Mouse (Mus musculus) ES-Bruce4 (cell line): ENCODE data around the gene Pmpca. TPM values are rescaled to one million over a fixed set of nuclear protein-coding genes. Genes with fewer than 3 reads are reported as not detected.

Experiments
- H3K27ac ChIP-seq: 2 replicates; pipeline ENCODE4 v1.5.1; 2012; ENCODE audit warnings: low read length, inconsistent platforms; ENCODE audit not compliant: insufficient read depth
- H3K27me3 ChIP-seq: 2 replicates; pipeline ENCODE4 v1.6.1; 2012; ENCODE audit warnings: mild to moderate bottlenecking, low read length, inconsistent platforms; ENCODE audit not compliant: control insufficient read depth, poor library complexity, insufficient read depth, severe bottlenecking
- H3K36me3 ChIP-seq: 2 replicates; pipeline ENCODE4 v1.6.1; 2012; ENCODE audit warnings: inconsistent platforms, mild to moderate bottlenecking, low read length, moderate library complexity; ENCODE audit not compliant: control insufficient read depth, poor library complexity, insufficient read depth, severe bottlenecking
- H3K4me1 ChIP-seq: one replicate; pipeline ENCODE4 v1.8.1; 2011; ENCODE audit warnings: low read length; ENCODE audit not compliant: control insufficient read depth, insufficient read depth
- H3K4me3 ChIP-seq: 2 replicates; pipeline ENCODE4 v1.5.1; 2011; ENCODE audit warnings: low read depth, mild to moderate bottlenecking, low read length
- H3K9ac ChIP-seq: 2 replicates; pipeline ENCODE4 v1.6.1; 2012; ENCODE audit warnings: low read depth, mild to moderate bottlenecking, inconsistent platforms; ENCODE audit not compliant: poor library complexity, severe bottlenecking
- H3K9me3 ChIP-seq: replicated peaks from 2 replicates; pipeline ENCODE4 v1.6.1; 2012; ENCODE audit warnings: mild to moderate bottlenecking, low read length, inconsistent platforms; ENCODE audit not compliant: control insufficient read depth, poor library complexity, insufficient read depth, severe bottlenecking
- CTCF ChIP-seq: IDR thresholded peaks from one replicate; pipeline ENCODE4 v1.8.1; 2011; ENCODE audit warnings: low read depth, low read length
- EP300 ChIP-seq: IDR thresholded peaks from 2 replicates; pipeline ENCODE4 v1.6.1; 2011; ENCODE audit warnings: low read depth, low read length; ENCODE audit not compliant: insufficient read depth
- POLR2A ChIP-seq: IDR thresholded peaks from one replicate; pipeline ENCODE4 v1.8.1; 2011; ENCODE audit warnings: low read length; ENCODE audit not compliant: insufficient read depth
- polyA plus RNA-seq: library from polyadenylated mRNA; stranded (reverse); fragments of >200 nt; gene quantifications from 2 replicates; pipeline ENCODE4 v1.2.4, GENCODE M21; 2011; ENCODE audit warnings: low read depth; ENCODE audit not compliant: missing spikeins, insufficient read depth, insufficient read length

The Pmpca gene
- 161 and 167 TPM in 2 replicates for polyA plus RNA-seq

GRCm38 (mm10) chr2:26389154-26389690, at the start of gene Pmpca, which contains the start of gene Entr1:
Gene Pmpca (plus strand): TSS chr2:26389339.
Gene Entr1 (minus strand): TSS chr2:26389316.
- peak within 1 kb of the TSS; percentile 93 for H3K4me3 ChIP-seq

DNA sequence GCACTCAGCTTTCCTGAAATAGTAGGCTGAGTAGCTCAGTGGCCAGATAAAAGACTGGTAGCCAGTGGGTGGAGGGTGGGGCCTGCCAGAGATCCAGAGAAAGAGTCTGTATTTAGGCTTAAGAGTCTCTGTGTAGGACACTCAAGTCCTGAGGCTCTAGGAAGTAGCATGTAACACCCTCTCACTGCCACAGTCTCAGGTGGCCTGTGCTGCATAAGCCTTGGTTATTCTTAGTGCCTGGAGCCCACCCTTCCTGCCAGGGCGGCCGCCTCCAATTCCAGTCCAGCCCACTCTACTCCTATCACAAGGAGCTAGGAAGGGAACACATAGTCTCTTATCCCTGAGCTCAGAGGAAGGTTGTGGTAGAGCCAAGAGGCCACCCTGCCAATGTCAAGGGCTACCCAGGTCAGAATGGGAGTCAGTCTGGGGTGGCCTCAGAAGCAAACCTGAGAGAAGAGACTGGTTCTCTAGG, 47.6 kb upstream of the Pmpca start:
- Histone ChIP-seq H3K9ac (no peak overlapping the region), H3K27ac (no peak overlapping the region), H3K36me3 (no peaks in the 10 kb centered on the region), H3K9me3 (no peaks in the 10 kb centered on the region), H3K4me1 (peaks cover 14% of the 10 kb centered on the region), H3K27me3 (no peaks in the 10 kb centered on the region), H3K4me3 (no peak overlapping the region)
- TF ChIP-seq POLR2A, result no peak
- TF ChIP-seq EP300, result no peak
- TF ChIP-seq CTCF, result no peak

More at GRCm38 (mm10) chr2:26389154-26389690, at the start of gene Pmpca, which contains the start of gene Entr1:
- no peaks in the 10 kb centered on the region for H3K9me3 ChIP-seq
- H3K27ac ChIP-seq, result no peak within 1 kb of the TSS
- no peaks in the 10 kb centered on the region for H3K4me1 ChIP-seq
- peaks cover 65% of the 10 kb centered on the region for H3K36me3 ChIP-seq
- 0 out of 2 replicates have a peak, but pooled peaks have one; percentile 15 for TF ChIP-seq EP300
- no peak for TF ChIP-seq CTCF
- TF ChIP-seq POLR2A, result peak; percentile 82
- peak within 1 kb of the TSS; percentile 86 for H3K9ac ChIP-seq
- no peaks in the 10 kb centered on the region for H3K27me3 ChIP-seq

GRCm38 (mm10) chr2:26342044-26342443, 47.1 kb upstream of the Pmpca start:
- Histone ChIP-seq H3K27me3 (no peaks in the 10 kb centered on the region), H3K27ac (no peak overlapping the region; the same call in 1 of the 2 replicates), H3K9me3 (no peaks in the 10 kb centered on the region), H3K36me3 (no peaks in the 10 kb centered on the region), H3K4me1 (peaks cover 14% of the 10 kb centered on the region), H3K4me3 (no peak overlapping the region), H3K9ac (no peak overlapping the region)
- TF ChIP-seq EP300, result no peak
- no peak for TF ChIP-seq POLR2A
- TF ChIP-seq CTCF, result no peak

GRCm38 (mm10) chr2:26342609-26343490, 46.3 kb upstream of the Pmpca start:
- Histone ChIP-seq H3K4me1 (peaks cover 14% of the 10 kb centered on the region), H3K36me3 (no peaks in the 10 kb centered on the region), H3K4me3 (no peak overlapping the region), H3K9me3 (no peaks in the 10 kb centered on the region), H3K9ac (no peak overlapping the region), H3K27ac (no peak overlapping the region; the same call in 1 of the 2 replicates), H3K27me3 (no peaks in the 10 kb centered on the region)
- TF ChIP-seq EP300, result no peak; the same call in none of the 2 replicates
- no peak for TF ChIP-seq POLR2A
- no peak for TF ChIP-seq CTCF

GRCm38 (mm10) chr2:26348241-26348640, 40.9 kb upstream of the Pmpca start:
- H3K4me3 ChIP-seq, result no peak overlapping the region
- no peaks in the 10 kb centered on the region for H3K36me3 ChIP-seq
- no peaks in the 10 kb centered on the region for H3K9me3 ChIP-seq
- no peaks in the 10 kb centered on the region for H3K27me3 ChIP-seq
- H3K9ac ChIP-seq, result no peak overlapping the region
- TF ChIP-seq POLR2A (no peak), CTCF (no peak), EP300 (no peak)
- peaks cover 4% of the 10 kb centered on the region for H3K4me1 ChIP-seq
- no peak overlapping the region for H3K27ac ChIP-seq
